Mouse (Mus musculus): ENCODE results near the gene Tiprl.

The Tiprl gene

DNA sequence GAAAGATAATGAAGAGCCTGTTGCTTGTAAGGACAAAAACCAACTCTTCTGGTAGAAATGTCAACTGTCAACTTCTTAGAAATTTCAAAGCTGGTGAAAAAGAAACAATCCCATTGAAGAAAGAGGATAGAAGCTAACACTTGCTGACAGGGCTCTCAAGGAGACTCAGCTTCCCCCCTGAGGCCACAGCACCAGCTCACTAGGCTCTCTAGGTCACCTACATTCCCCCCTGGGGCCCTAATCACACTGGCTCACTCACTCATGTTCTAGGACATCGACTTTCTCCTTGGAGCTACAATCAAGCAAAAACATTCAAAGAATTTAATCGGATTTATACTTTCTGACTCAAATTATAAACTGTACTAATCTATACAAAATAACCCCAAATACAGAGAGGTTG lies 3.0 kb downstream of the Tiprl start:
- DNase-seq (ENCODE audit: low read depth, low spot score), result no peak
- no peaks in the 10 kb centered on the region; the same call in 1 of the 2 replicates for H3K27me3 ChIP-seq (ENCODE audit: control insufficient read depth, insufficient read depth, low read length, poor library complexity, severe bottlenecking)
- H3K36me3 ChIP-seq (ENCODE audit: control insufficient read depth, insufficient read depth, low read length, poor library complexity, severe bottlenecking), result no peaks in the 10 kb centered on the region

DNA sequence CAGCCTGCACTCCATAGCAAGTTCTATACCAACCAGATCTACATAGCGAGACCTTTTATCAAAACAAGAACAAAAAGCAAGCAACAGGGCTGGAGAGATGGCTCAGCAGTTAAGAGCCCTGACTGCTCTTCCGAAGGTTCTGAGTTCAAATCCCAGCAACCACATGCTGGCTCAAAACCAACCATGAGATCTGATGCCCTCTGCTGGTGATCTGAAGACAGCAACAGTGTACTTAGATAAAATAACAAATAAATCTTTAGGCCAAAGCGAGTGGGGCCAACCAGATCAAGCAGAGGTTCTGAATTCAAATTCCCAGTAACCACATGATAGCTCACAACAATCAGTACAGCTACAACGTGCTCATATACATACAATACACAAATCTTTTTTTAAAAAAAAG lies 6.1 kb downstream of the Tiprl start:
- Histone ChIP-seq H3K27me3 (ENCODE audit: control insufficient read depth, insufficient read depth, low read length, poor library complexity, severe bottlenecking) (no peaks in the 10 kb centered on the region; the same call in 1 of the 2 replicates), H3K36me3 (ENCODE audit: control insufficient read depth, insufficient read depth, low read length, poor library complexity, severe bottlenecking) (0 out of 2 replicates have a peak, but pooled peaks cover 2% of the 10 kb centered on the region)
- peak; percentile 39 for DNase-seq (ENCODE audit: low read depth, low spot score)

DNA sequence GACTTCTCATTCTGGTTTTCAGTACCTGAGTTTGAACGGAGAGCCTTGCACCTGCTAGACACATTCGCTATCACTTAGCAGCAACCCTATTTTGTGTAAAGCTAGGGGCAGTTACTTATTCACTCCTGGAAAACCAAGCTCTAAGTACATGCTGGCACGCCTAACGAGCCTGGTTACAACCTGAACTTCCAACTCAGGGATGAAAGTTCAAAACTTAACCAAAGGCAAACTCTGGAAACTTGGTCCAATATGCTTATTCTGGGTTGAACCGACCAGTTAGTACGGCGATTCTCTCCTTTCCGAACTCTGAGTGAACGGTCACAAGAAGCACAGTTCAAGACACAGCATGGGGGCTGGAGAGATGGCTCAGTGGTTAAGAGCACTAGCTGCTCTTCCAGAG lies 7.2 kb downstream of the Tiprl start:
- no peak for DNase-seq (ENCODE audit: low read depth, low spot score)
- no peaks in the 10 kb centered on the region; the same call in 1 of the 2 replicates for H3K27me3 ChIP-seq (ENCODE audit: control insufficient read depth, insufficient read depth, low read length, poor library complexity, severe bottlenecking)

DNA sequence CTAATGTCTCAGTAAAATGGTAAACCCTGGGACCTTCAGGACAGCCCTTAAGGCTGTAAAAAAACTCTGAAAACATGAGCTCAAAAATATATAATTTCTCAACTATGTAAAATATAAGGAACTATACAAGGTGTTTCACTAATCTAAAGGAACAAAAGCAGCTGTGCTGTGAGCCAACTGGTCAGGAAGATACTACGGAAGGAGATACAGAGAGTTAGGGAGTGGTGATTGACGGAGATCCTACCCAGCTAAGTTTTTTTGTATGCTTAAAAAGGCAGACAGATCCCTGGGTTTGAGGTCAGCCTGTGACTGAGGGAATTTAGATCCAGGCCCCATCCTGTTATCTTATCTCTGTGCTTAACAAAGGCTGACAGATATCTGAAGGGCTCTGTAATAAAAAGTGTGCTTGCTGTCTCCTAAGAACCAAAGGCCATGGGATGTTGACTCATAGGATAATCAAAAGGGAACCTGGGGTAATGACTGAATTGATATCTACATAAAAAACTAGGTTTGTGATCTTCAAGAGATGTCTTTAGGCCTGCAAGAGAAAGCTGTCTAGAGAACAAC lies 19.7 kb downstream of the Tiprl start:
- no peaks in the 10 kb centered on the region for H3K27me3 ChIP-seq (ENCODE audit: control insufficient read depth, insufficient read depth, low read length, poor library complexity, severe bottlenecking)
- H3K36me3 ChIP-seq (ENCODE audit: control insufficient read depth, insufficient read depth, low read length, poor library complexity, severe bottlenecking), result peaks cover 20% of the 10 kb centered on the region; the same call in 1 of the 2 replicates
- no peak for DNase-seq (ENCODE audit: low read depth, low spot score)

More for the DNA sequence above, 7.2 kb downstream of the Tiprl start:
- peaks cover 3% of the 10 kb centered on the region for H3K36me3 ChIP-seq (ENCODE audit: control insufficient read depth, insufficient read depth, low read length, poor library complexity, severe bottlenecking)

DNA sequence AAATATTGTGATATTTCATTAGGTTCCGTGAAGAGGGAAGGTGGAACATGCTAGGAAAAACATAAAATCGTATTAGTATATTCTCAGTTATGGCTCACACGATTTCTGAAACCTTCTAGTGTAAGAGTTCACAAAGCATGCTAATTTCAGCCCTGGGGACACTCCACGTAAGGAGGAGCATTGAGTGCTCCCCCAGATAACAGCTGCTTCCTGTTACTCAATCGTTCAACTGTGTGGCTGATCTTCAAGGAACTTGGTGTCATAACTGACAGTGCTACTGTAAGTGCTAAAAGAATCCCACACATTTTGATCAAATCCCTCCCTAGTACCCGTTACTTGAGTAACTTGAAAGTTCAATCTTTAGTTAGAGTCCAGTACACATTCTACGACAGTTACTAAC lies 21.0 kb downstream of the Tiprl start:
- Histone ChIP-seq H3K36me3 (ENCODE audit: control insufficient read depth, insufficient read depth, low read length, poor library complexity, severe bottlenecking) (peaks cover 15% of the 10 kb centered on the region; the same call in 1 of the 2 replicates), H3K27me3 (ENCODE audit: control insufficient read depth, insufficient read depth, low read length, poor library complexity, severe bottlenecking) (no peaks in the 10 kb centered on the region)
- DNase-seq (ENCODE audit: low read depth, low spot score), result peak; percentile 26

DNA sequence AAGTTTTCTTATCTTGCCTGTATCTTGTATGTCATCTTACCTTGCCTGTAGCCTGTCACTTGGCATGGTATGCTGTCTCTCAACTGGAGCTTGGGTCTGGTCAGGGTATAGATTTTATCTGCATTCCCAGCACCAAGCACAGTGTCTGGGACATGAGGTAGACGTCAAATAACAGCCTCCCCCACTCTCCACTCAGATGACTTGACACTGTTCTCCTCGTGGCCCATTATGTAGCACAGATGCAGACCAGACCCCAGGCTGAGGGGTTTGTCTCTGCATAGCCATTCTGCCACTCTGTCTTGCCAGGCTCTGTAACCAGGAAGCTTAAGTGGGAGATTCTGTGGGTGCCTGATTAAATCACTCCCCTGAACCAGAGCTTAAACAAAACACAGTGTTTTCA lies 31.2 kb downstream of the Tiprl start:
- no peak for DNase-seq (ENCODE audit: low read depth, low spot score)
- no peaks in the 10 kb centered on the region for H3K27me3 ChIP-seq (ENCODE audit: control insufficient read depth, insufficient read depth, low read length, poor library complexity, severe bottlenecking)
- H3K36me3 ChIP-seq (ENCODE audit: control insufficient read depth, insufficient read depth, low read length, poor library complexity, severe bottlenecking), result no peaks in the 10 kb centered on the region

DNA sequence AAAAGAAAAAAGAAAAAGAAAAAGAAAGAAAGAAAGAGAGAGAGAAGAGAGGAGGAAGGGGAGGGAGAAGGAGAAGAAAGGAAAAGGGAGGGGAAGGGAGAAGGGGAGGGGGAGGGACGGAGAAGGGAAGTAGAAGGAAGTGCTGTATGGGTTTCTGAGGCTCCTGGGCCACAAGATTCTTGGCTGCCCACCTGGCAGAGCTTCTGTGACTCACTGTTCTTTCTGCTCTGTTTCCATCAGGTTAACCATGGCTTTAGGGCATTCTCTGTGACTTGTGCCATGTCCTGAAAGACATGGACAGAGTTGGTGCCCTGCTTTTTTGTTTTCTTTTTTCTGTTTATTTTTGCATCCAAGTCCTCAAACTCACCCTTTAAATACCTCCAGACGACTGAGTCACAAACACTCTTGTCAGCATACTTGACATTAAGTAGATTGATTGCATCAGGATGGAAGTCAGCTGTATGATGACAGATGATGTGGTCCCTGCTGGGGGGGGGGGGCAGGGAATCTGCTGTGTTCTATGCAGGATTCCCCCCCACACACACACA lies 33.2 kb downstream of the Tiprl start:
- Histone ChIP-seq H3K36me3 (ENCODE audit: control insufficient read depth, insufficient read depth, low read length, poor library complexity, severe bottlenecking) (no peaks in the 10 kb centered on the region), H3K27me3 (ENCODE audit: control insufficient read depth, insufficient read depth, low read length, poor library complexity, severe bottlenecking) (no peaks in the 10 kb centered on the region)
- no peak for DNase-seq (ENCODE audit: low read depth, low spot score)

DNA sequence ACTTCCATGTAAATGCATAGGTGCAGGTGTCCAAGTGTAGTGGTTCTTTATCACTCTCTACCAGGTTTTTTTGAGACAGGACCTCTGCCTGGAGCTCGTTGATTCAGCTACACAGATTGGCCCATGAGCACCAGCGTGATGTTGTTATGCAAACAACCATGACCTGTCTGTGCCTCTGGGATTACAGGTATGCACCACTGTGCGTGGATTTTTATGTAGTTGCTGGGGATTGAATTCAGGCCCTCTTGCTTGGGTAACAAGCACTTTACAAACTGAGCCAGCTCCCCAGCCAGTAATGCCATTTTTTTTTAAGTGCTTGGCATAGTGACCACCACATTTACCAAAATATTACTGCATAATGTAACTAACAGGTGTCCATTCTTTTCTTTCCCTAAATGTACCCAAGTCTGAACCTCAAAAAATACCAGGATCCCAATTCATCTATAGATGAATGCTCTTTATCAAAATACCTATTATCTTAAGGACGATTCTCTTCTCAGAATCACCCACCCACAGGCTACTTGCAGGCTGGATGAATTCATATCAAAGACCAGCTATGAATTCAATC lies 35.3 kb downstream of the Tiprl start:
- DNase-seq (ENCODE audit: low read depth, low spot score), result no peak
- H3K27me3 ChIP-seq (ENCODE audit: control insufficient read depth, insufficient read depth, low read length, poor library complexity, severe bottlenecking), result no peaks in the 10 kb centered on the region
- no peaks in the 10 kb centered on the region for H3K36me3 ChIP-seq (ENCODE audit: control insufficient read depth, insufficient read depth, low read length, poor library complexity, severe bottlenecking)

DNA sequence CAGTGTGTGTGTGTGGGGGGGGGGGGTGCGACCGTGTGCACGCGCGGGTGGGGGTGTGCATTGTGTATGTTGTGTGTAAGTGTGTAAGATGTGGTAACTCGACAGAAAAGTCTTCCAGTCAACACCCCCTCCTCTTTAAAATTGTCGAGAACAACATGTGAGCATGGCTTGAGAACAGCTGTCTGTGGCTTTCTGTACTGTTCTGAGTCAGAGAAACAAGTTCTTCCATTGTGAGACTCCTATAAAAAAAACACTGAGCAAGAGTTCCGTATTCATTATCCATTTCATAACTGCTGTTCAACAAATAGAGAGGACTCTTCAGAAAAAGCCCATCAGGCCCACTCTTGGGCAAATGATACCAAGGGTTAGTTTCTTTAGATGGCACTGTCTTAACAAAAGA lies 36.0 kb downstream of the Tiprl start:
- H3K36me3 ChIP-seq (ENCODE audit: control insufficient read depth, insufficient read depth, low read length, poor library complexity, severe bottlenecking), result no peaks in the 10 kb centered on the region
- no peak for DNase-seq (ENCODE audit: low read depth, low spot score)
- H3K27me3 ChIP-seq (ENCODE audit: control insufficient read depth, insufficient read depth, low read length, poor library complexity, severe bottlenecking), result no peaks in the 10 kb centered on the region

DNA sequence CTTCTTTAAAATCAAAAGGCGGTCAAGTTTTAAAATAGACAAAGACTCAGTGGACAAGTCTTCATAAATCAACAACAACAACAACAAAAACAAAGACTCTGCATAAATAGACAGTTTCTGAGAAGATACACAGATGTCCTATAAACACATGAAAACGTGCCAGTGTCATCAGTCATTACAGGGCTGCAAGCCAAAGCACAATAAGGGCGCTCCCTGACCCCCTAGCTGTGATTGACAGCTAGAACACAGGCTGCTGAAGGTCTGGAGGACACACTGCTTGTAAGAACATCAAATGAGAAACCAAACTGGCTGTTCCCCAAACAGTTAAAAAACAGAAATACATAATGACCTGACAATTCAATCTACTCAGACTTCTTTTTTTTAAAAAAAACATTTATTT lies 37.2 kb downstream of the Tiprl start:
- DNase-seq (ENCODE audit: low read depth, low spot score), result no peak
- Histone ChIP-seq H3K27me3 (ENCODE audit: control insufficient read depth, insufficient read depth, low read length, poor library complexity, severe bottlenecking) (no peaks in the 10 kb centered on the region), H3K36me3 (ENCODE audit: control insufficient read depth, insufficient read depth, low read length, poor library complexity, severe bottlenecking) (no peaks in the 10 kb centered on the region)

DNA sequence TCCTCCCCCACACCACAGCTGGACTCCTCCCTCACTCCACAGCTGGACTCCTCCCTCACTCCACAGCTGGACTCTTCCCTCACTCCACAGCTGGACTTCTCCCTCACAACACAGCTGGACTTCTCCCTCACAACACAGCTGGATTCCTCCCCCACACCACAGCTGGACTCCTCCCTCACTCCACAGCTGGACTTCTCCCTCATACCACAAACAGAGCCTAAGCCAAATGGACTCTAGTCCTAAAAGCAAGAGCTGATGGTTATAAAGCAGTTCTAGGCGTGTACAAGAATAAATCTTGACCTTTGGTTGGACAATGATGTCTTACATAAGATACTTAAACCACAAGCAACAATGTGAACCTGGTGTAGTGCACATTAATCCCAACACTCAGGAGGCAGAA lies 37.8 kb downstream of the Tiprl start:
- no peak for DNase-seq (ENCODE audit: low read depth, low spot score)
- Histone ChIP-seq H3K27me3 (ENCODE audit: control insufficient read depth, insufficient read depth, low read length, poor library complexity, severe bottlenecking) (no peaks in the 10 kb centered on the region), H3K36me3 (ENCODE audit: control insufficient read depth, insufficient read depth, low read length, poor library complexity, severe bottlenecking) (no peaks in the 10 kb centered on the region)

DNA sequence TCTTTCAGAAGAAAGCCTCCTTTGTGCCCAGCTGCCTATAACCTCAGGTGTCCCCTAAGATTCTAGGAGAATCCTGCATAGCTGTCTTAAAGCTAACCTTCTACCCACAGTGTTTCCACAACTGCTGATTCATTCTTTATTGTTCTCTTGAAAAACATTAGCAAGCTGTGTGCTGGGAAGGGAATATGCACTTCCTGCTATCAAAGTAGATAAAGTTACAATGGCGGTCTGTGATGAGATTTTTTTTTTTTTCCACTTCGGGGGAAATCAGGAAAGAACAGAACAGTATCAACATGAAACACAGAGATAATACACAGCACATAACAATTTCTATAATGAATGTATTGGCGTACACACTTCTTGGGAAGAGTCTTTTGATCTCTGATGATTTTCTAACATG lies 38.9 kb downstream of the Tiprl start:
- Histone ChIP-seq H3K36me3 (ENCODE audit: control insufficient read depth, insufficient read depth, low read length, poor library complexity, severe bottlenecking) (no peaks in the 10 kb centered on the region), H3K27me3 (ENCODE audit: control insufficient read depth, insufficient read depth, low read length, poor library complexity, severe bottlenecking) (no peaks in the 10 kb centered on the region)
- DNase-seq (ENCODE audit: low read depth, low spot score), result no peak

DNA sequence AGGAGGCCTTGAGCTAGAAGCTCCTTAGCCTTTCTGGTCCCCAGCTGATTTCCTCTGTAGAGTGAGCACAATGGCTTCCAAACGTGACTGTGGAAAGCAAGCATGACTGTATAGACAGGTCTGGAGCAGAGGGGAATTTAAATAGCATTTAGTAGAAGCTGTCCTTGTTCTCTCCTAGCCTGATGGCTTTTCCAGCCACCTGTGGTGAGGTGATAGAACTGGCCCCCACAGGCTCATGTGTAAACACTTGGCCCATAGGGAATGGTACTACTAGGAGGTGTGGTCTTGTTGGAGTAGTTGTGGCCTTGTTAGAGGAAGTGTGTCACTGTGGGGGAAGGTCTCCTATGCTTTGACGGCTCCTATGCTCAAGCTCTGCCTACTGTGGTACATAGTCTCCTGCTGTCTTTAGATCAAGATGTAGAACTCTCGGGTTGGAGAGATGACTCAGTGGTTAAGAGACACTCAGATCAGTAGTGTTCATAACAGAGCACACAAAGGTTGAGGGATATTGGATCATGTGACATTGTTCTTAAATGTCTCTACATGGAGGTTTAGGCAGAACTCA lies 41.3 kb downstream of the Tiprl start:
- H3K27me3 ChIP-seq (ENCODE audit: control insufficient read depth, insufficient read depth, low read length, poor library complexity, severe bottlenecking), result no peaks in the 10 kb centered on the region
- DNase-seq (ENCODE audit: low read depth, low spot score), result no peak
- no peaks in the 10 kb centered on the region for H3K36me3 ChIP-seq (ENCODE audit: control insufficient read depth, insufficient read depth, low read length, poor library complexity, severe bottlenecking)

DNA sequence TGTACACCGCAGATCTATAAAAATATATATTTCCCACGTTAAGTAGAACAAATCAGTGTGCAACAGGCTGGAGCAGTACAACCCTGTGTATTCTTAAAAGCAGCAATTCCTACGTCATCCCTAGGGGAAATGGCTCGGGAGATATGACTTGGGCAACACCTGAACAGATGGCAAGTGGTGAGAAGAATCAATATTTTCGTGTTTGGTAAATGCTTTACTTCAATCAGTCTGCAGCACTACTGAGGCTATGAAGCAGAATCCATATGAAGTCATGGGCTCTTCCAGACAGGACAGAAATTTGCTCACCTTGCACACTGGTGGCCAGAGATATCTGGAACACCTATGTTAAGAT lies 42.2 kb downstream of the Tiprl start:
- no peak for DNase-seq (ENCODE audit: low read depth, low spot score)
- Histone ChIP-seq H3K36me3 (ENCODE audit: control insufficient read depth, insufficient read depth, low read length, poor library complexity, severe bottlenecking) (no peaks in the 10 kb centered on the region), H3K27me3 (ENCODE audit: control insufficient read depth, insufficient read depth, low read length, poor library complexity, severe bottlenecking) (no peaks in the 10 kb centered on the region)

DNA sequence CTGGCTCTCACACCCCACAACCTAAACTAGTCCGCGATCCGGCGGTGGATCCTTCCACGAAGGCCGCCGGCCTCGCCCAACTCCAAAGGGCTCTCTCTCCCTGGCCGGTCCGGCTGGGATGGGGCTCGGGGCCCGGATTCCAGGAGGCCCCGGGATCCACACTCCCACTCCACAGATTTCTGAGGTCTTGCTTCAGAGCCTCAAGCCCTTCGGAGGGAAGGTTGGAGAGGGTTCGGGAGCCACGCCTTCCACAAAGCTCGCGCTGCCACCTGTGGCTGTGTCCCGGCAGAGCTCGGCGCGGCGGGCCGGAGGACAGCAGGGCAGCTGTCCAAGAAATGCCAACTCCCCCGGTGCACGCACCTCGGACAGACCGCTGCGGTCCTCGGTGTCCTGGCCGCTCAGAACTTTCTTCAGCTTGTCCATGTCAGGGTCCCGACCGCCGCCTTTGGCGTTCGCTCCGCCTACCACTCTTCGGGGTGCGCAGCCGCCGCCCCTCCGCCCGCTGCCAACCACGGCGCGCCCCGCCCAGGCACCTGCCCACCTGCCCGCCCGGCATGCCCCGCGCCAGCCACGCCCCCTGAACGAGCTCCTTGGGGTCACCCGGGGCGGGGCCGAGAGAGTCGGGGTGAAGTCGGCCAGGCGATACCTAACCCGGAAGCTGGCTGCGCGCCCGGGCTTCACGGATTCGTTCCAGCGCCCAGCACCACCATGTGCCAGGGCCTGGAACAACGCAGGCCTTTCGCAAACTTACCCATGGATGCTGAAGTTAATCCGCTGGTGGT lies 42.7 kb downstream of the Tiprl start, which contains the start of gene Sft2d2:
Sft2d2 (minus strand) TSS at position 559 of the 782 bp plus-strand sequence.
- Histone ChIP-seq H3K27me3 (ENCODE audit: control insufficient read depth, insufficient read depth, low read length, poor library complexity, severe bottlenecking) (no peaks in the 10 kb centered on the region), H3K36me3 (ENCODE audit: control insufficient read depth, insufficient read depth, low read length, poor library complexity, severe bottlenecking) (no peaks in the 10 kb centered on the region)
- peak; percentile 96 for DNase-seq (ENCODE audit: low read depth, low spot score)
